Mouse (Mus musculus) stomach, postnatal 0 days (tissue): ENCODE measurements around the gene Ptprcap.

Experiments used
- CTCF ChIP-seq: IDR thresholded peaks from 2 replicates; pipeline ENCODE4 v1.5.1; 2016; ENCODE audit warnings: antibody characterized with exemption, low read depth, mild to moderate bottlenecking, moderate library complexity
- EP300 ChIP-seq: optimal IDR thresholded peaks from 2 replicates; pipeline ENCODE3; 2016; ENCODE audit warnings: antibody characterized with exemption

DNA sequence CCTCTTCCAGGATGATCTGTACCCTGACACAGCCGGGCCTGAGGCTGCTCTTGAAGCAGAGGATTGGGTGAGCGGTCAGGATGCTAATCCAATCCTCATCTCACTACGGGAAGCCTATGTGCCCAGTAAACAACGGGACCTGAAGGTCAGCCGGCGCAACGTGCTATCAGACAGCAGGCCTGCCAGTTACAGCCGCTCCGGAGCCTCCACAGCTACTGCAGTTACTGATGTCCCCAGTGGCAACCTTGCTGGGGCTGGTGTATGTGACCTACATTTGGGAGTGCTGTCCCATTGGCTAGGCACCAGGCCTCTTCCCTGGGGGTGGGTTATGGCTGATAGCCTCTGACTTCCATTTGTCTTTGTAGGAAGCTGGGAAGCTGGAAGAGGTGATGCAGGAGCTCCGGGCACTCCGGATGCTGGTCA lies at the start of gene Ptprcap:
- TF ChIP-seq EP300, result no peak
- no peak for TF ChIP-seq CTCF
